Mouse (Mus musculus) cerebral cortex, adult 2 months (tissue): ENCODE data around the gene Ccdc88c.

Source experiments
- WGBS: fragments of 180-500 bp; shearing (Covaris S2); methylation state at CpG from one replicate; pipeline ENCODE4 v1.1.7; 2018; 5-methylcytosine and 5-hydroxymethylcytosine counted together

Ccdc88c gene

GRCm38 (mm10) chr12:100925644-100926619, 102.9 kb downstream of the Ccdc88c start:
- WGBS = 54% methylated on average over 14 of the region's 14 CpGs

- 79% methylated on average over 15 of the region's 15 CpGs for WGBS
Measured at GRCm38 (mm10) chr12:100924646-100925339, 104.1 kb downstream of the Ccdc88c start.

- 45% methylated on average over 12 of the region's 12 CpGs for WGBS
Measured at GRCm38 (mm10) chr12:100910731-100911130, 118.1 kb downstream of the Ccdc88c start.

- 48% methylated on average over 6 of the region's 6 CpGs for WGBS
Measured at GRCm38 (mm10) chr12:100909765-100910164, 119.1 kb downstream of the Ccdc88c start.

- 31% methylated on average over 10 of the region's 10 CpGs for WGBS
Measured at GRCm38 (mm10) chr12:100908298-100909034, 120.4 kb downstream of the Ccdc88c start.

- WGBS = 5% methylated on average over 39 of the region's 39 CpGs
Measured at GRCm38 (mm10) chr12:100907598-100908297, 121.1 kb downstream of the Ccdc88c start, which contains the start of gene Gpr68. Gpr68 (minus strand) TSS chr12:100908198.

- 90% methylated on average over 5 of the region's 5 CpGs for WGBS
Measured at GRCm38 (mm10) chr12:100906861-100907260, 122.0 kb downstream of the Ccdc88c start.

GRCm38 (mm10) chr12:100903761-100904160, 125.1 kb downstream of the Ccdc88c start:
- 89% methylated on average over 9 of the region's 9 CpGs for WGBS

GRCm38 (mm10) chr12:100901386-100901785, 127.5 kb downstream of the Ccdc88c start:
- 82% methylated on average over 6 of the region's 6 CpGs for WGBS

GRCm38 (mm10) chr12:100900901-100901300, 128.0 kb downstream of the Ccdc88c start:
- 59% methylated on average over 6 of the region's 6 CpGs for WGBS

- 3% methylated on average over 30 of the region's 30 CpGs for WGBS
Measured at GRCm38 (mm10) chr12:100899111-100899640, 129.7 kb downstream of the Ccdc88c start.

GRCm38 (mm10) chr12:100897736-100898650, 130.9 kb downstream of the Ccdc88c start:
- WGBS = 53% methylated on average over 12 of the region's 12 CpGs

GRCm38 (mm10) chr12:100896661-100897060, 132.2 kb downstream of the Ccdc88c start:
- 51% methylated on average over 3 of the region's 3 CpGs for WGBS

- WGBS = 11% methylated on average over 2 of the region's 2 CpGs
Measured at GRCm38 (mm10) chr12:100895504-100895903, 133.4 kb downstream of the Ccdc88c start.

GRCm38 (mm10) chr12:100890548-100890947, 138.3 kb downstream of the Ccdc88c start:
- WGBS = 87% methylated on average over 3 of the region's 3 CpGs

- 7% methylated on average over 12 of the region's 12 CpGs for WGBS
Measured at GRCm38 (mm10) chr12:100887801-100888258, 141.0 kb downstream of the Ccdc88c start.

GRCm38 (mm10) chr12:100886877-100887276, 142.0 kb downstream of the Ccdc88c start:
- 52% methylated on average over 4 of the region's 4 CpGs for WGBS

- 65% methylated on average over 3 of the region's 3 CpGs for WGBS
Measured at GRCm38 (mm10) chr12:100885585-100885984, 143.3 kb downstream of the Ccdc88c start.

- 56% methylated on average over 7 of the region's 7 CpGs for WGBS
Measured at GRCm38 (mm10) chr12:100883168-100883567, 145.7 kb downstream of the Ccdc88c start.

GRCm38 (mm10) chr12:100878556-100878955, 150.3 kb downstream of the Ccdc88c start:
- 78% methylated on average over 16 of the region's 16 CpGs for WGBS
